Mouse (Mus musculus): ENCODE data around the gene Golt1b. TPM values are rescaled to one million over a fixed set of nuclear protein-coding genes. Genes with fewer than 3 reads are reported as not detected.
"Not testable (repeated sequence)": the region's sequence is repeated elsewhere in the genome, so short reads cannot be mapped to it uniquely, and the experiment has no call there.

Golt1b gene
- total and polyA plus RNA-seq, 2 experiments, result 1.7 to 2.5 TPM

DNA sequence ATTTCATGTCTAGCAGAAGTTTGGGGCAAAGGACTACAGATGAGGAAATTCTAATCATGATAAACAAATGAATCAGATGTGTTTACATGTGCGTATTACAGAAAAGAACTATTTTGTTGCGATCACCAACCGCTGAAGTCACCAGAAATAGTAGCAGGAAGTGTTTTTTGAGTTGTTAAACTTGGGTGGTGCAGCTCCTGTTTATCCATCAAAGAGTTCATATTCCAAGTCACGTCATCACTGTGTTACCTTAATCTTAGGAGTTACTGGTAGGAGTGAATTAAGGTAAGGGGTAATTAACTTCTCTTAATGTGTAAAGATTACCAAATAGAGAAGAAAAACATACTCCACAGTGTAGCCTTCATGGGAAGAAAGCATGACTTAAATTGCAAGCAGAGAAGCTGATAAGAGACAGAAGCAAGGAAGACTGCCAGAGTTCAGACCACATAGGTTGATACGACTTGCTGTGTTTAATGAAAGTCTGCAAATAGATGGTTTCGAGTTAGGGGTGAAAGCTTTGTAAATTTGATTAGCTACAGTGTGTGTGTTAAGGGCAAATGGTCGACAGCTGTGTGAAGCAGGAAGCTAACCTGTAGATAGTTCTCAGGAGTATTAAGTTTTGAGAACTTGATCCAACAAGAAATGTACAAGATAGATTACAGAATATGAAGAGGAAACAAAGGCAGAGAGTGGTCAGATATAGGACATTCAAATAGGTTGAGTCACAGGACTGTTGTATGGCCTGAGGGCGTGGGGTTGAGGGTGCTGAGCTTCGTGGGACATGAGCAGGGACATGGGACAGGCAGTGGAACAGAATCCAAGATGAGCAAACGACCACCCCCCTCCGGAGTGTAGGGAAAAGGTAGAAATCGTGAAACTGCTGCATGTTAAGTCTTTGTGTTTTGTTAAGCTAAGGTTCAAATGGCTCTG is 40.6 kb upstream of the Golt1b start:
- Histone ChIP-seq H3K4me1 (ENCODE audit: control insufficient read depth, insufficient read depth, low read length) (peaks cover 1% of the 10 kb centered on the region; the same call in 1 of the 2 replicates), H3K79me2 (ENCODE audit: control insufficient read depth, insufficient read depth, low read length) (no peaks in the 10 kb centered on the region), H3K9ac (ENCODE audit: low read depth, low read length) (no peak overlapping the region), H3K36me3 (ENCODE audit: control insufficient read depth, insufficient read depth, low read length) (peaks cover 7% of the 10 kb centered on the region; the same call in 1 of the 2 replicates), H3K27ac (replicated peaks; ENCODE audit: insufficient read depth, low read depth, low read length) (no peak overlapping the region), H3K27me3 (ENCODE audit: control insufficient read depth, insufficient read depth, low read length) (no peaks in the 10 kb centered on the region), H3K4me3 (ENCODE audit: insufficient read depth, low read depth, low read length) (peak overlapping the region; percentile 99; the same call in 1 of the 2 replicates)
- no peak for DNase-seq (ENCODE audit: extremely low read depth, low read depth, low spot score)
- TF ChIP-seq POLR2A (IDR thresholded peaks at IDR 0.05; ENCODE audit: extremely low read depth, insufficient read depth, low read length), result no peak
- no peak for TF ChIP-seq CTCF (IDR thresholded peaks at IDR 0.05; ENCODE audit: low read depth, low read length)
- 20% methylated on average over 12 of the region's 12 CpGs for WGBS

DNA sequence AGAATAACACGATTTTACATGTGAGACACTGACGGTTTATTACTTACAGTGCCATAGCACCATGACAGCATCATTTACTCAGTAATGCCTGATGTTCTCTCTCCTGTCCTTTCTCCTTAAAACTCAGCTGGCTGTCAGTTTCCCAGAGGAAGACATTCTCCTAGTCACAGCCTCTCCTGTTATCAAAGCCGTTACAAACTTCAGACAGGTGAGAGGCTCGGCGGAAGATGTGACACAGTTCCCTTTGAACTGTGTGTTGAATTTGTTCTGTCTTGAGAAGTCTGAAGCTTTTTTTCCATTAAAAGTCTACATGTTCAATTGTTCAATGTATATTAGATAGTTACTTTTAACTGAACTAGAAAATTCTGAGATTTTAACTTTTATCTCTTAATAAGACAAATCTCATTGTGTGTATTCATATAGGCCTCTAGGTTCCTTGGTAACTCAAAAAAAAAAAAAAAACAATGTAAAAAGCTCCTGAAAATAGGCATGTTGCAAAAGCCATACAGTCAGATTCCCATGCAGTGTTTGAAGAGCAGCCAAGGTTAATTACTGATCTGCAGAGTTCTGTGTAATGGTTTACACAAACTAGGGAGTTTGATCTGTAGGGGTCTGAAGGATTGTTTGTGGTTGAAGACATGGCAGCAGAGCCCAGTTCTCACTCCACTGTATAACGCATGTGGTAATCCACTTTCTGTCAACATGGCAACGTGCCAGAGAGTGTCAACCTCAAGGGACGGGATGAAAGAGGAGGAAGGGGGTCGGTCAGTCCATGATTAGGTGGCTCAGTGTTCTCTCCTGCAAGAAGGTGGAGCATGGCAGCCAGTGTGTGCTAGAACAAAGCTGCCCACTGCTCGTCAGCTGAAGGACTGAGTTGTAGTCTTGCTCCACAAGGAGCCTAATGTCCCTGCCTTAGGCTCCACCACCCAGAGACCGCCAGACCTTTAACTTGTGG is 39.3 kb upstream of the Golt1b start:
- no peak overlapping the region for H3K4me3 ChIP-seq (ENCODE audit: insufficient read depth, low read depth, low read length)
- H3K79me2 ChIP-seq (ENCODE audit: control insufficient read depth, insufficient read depth, low read length), result no peaks in the 10 kb centered on the region
- H3K4me1 ChIP-seq (ENCODE audit: control insufficient read depth, insufficient read depth, low read length), result peaks cover 1% of the 10 kb centered on the region; the same call in 1 of the 2 replicates
- H3K27ac ChIP-seq (replicated peaks; ENCODE audit: insufficient read depth, low read depth, low read length), result no peak overlapping the region
- TF ChIP-seq CTCF (IDR thresholded peaks at IDR 0.05; ENCODE audit: low read depth, low read length) (no peak), POLR2A (IDR thresholded peaks at IDR 0.05; ENCODE audit: extremely low read depth, insufficient read depth, low read length) (no peak)
- no peaks in the 10 kb centered on the region for H3K27me3 ChIP-seq (ENCODE audit: control insufficient read depth, insufficient read depth, low read length)
- peak; percentile 5 for DNase-seq (ENCODE audit: extremely low read depth, low read depth, low spot score)
- 54% methylated on average over 11 of the region's 11 CpGs for WGBS
- H3K36me3 ChIP-seq (ENCODE audit: control insufficient read depth, insufficient read depth, low read length), result peaks cover 14% of the 10 kb centered on the region; the same call in 1 of the 2 replicates
- H3K9ac ChIP-seq (ENCODE audit: low read depth, low read length), result no peak overlapping the region

DNA sequence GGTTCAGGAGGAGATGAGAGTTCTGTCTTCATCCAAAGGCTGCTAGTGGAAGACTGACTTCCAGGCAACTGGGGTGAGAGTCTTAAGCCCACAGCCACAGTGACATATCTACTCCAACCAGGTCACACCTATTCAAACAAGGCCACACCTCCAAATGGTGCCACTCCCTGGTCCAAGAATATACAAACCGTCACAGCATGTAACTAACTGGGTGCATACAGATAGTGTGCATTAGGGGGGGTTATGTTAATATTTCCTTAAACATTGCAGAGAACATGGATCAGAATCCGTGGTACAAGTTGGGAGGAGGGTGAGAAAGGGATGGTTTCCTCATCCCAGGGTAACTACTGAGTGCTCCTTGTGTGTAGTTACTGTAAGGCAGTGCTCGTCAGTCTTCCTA is 34.9 kb upstream of the Golt1b start:
- H3K27ac ChIP-seq (replicated peaks; ENCODE audit: insufficient read depth, low read depth, low read length); DNase-seq (ENCODE audit: extremely low read depth, low read depth, low spot score); H3K4me1 ChIP-seq (ENCODE audit: control insufficient read depth, insufficient read depth, low read length); H3K79me2 ChIP-seq (ENCODE audit: control insufficient read depth, insufficient read depth, low read length); H3K9ac ChIP-seq (ENCODE audit: low read depth, low read length); H3K4me3 ChIP-seq (ENCODE audit: insufficient read depth, low read depth, low read length); H3K27me3 ChIP-seq (ENCODE audit: control insufficient read depth, insufficient read depth, low read length): not testable (repeated sequence)
- peaks cover 34% of the 10 kb centered on the region for H3K36me3 ChIP-seq (ENCODE audit: control insufficient read depth, insufficient read depth, low read length)
- 92% methylated on average over 3 of the region's 3 CpGs for WGBS

DNA sequence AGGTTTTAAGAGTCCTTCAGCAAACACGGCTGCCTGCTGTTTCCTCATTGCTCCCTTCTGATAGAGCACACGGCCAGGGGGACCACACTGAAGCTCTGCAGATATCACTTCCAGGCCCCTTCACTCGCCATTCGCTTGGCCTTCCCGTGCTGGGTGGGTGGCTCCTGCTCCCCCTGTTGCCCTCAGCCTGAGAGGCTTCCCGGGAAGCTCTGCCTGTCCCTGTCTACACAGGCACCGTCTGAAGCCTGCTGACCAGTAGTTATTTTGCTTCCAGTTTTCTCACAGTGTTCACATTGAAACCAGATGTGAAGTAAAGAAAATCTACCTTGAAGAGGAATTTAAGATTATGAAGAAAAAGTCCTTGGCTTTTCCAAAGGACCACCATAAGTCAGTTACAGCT is 29.9 kb upstream of the Golt1b start:
- Histone ChIP-seq H3K4me3 (ENCODE audit: insufficient read depth, low read depth, low read length) (no peak overlapping the region), H3K36me3 (ENCODE audit: control insufficient read depth, insufficient read depth, low read length) (peaks cover 60% of the 10 kb centered on the region), H3K27ac (replicated peaks; ENCODE audit: insufficient read depth, low read depth, low read length) (no peak overlapping the region), H3K79me2 (ENCODE audit: control insufficient read depth, insufficient read depth, low read length) (no peaks in the 10 kb centered on the region), H3K4me1 (ENCODE audit: control insufficient read depth, insufficient read depth, low read length) (no peaks in the 10 kb centered on the region), H3K9ac (ENCODE audit: low read depth, low read length) (no peak overlapping the region), H3K27me3 (ENCODE audit: control insufficient read depth, insufficient read depth, low read length) (no peaks in the 10 kb centered on the region)
- TF ChIP-seq POLR2A (IDR thresholded peaks at IDR 0.05; ENCODE audit: extremely low read depth, insufficient read depth, low read length) (no peak), CTCF (IDR thresholded peaks at IDR 0.05; ENCODE audit: low read depth, low read length) (no peak)
- WGBS, result 78% methylated on average over 7 of the region's 7 CpGs
- no peak for DNase-seq (ENCODE audit: extremely low read depth, low read depth, low spot score)

DNA sequence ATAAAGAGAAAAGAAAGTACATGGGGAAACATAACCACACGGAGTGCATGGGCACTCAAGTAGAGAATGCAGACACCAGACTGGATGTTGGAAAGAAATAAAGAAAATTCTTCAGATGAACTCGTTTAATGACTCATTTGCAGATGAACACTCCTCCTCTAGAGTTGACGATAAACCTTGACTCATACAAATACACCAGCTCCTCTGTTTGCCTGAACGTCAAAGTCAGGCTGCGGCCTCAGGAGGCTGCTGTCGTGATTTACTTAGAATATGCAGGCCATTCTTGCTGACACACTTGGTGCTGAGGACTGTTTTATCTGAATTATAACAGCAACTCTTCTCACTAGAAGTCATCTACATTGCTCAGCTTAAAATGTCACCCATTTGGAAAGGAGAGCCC is 25.0 kb upstream of the Golt1b start:
- Histone ChIP-seq H3K27me3 (ENCODE audit: control insufficient read depth, insufficient read depth, low read length) (no peaks in the 10 kb centered on the region), H3K9ac (ENCODE audit: low read depth, low read length) (no peak overlapping the region), H3K4me1 (ENCODE audit: control insufficient read depth, insufficient read depth, low read length) (no peaks in the 10 kb centered on the region), H3K79me2 (ENCODE audit: control insufficient read depth, insufficient read depth, low read length) (no peaks in the 10 kb centered on the region), H3K36me3 (ENCODE audit: control insufficient read depth, insufficient read depth, low read length) (peaks cover 55% of the 10 kb centered on the region), H3K27ac (replicated peaks; ENCODE audit: insufficient read depth, low read depth, low read length) (no peak overlapping the region), H3K4me3 (ENCODE audit: insufficient read depth, low read depth, low read length) (no peak overlapping the region)
- TF ChIP-seq POLR2A (IDR thresholded peaks at IDR 0.05; ENCODE audit: extremely low read depth, insufficient read depth, low read length) (no peak), CTCF (IDR thresholded peaks at IDR 0.05; ENCODE audit: low read depth, low read length) (no peak)
- DNase-seq (ENCODE audit: extremely low read depth, low read depth, low spot score), result no peak
- WGBS, result 90% methylated on average over 6 of the region's 6 CpGs

Data from liver, adult 2 months (tissue).